Mouse (Mus musculus): Measurements from ENCODE around the gene Nxnl1.
A peak's percentile ranks its signal among the peaks of the same experiment; 100 is the strongest.

Gene Nxnl1

DNA sequence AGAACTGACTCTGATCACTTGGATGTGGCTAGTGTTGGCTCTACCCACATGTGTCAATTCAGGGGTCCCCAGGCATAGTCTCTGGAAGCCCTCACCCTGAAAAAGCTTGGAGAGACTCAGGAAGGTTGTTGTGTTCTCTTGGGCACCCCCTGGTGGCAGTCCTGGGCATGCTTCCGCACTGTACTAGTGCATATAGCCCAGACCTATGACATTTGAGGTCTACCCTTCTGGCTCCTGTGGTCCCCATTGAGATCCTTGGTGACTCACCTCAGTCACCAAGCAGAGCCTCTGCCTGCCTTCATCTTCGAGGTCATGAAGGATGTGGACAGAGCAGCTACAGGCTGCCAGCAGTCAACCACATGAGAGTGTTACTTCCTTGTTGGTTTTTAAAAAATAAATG lies 20.5 kb upstream of the Nxnl1 start:
- ATAC-seq (ENCODE audit: low TSS enrichment), result no peak

DNA sequence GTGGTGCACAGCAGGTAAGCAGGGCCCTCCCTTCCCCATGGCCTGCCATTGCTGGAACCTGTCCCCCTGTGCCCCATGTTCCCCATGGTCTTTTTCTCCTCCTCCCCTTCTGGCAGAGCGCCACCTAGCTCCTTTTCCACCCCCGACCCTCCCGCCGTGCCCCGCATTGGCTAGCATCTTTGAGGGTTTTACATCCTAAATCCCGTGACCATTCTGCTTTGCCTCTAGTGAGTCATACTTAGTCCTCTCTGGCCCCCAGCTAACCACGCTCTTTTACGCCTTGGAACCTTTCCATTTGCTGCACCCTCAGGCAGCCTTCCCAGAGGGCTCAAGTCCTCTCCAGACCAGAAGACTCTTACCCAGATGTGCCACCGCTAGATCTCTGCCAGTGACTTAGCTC lies 13.8 kb upstream of the Nxnl1 start:
- no peak for ATAC-seq (ENCODE audit: low TSS enrichment)

DNA sequence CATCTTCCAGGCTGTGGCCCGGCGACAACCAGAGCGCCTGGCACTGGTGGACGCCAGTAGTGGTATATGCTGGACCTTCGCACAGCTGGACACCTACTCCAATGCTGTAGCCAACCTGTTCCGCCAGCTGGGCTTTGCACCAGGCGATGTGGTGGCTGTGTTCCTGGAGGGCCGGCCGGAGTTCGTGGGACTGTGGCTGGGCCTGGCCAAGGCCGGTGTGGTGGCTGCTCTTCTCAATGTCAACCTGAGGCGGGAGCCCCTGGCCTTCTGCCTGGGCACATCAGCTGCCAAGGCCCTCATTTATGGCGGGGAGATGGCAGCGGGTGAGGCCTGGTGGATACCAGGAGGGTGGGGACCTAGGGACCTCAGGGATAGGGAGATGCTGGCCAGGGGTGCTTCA lies 13.1 kb upstream of the Nxnl1 start:
- 0 out of 2 replicates have a peak, but pooled peaks have one; percentile 27 for ATAC-seq (ENCODE audit: low TSS enrichment)

DNA sequence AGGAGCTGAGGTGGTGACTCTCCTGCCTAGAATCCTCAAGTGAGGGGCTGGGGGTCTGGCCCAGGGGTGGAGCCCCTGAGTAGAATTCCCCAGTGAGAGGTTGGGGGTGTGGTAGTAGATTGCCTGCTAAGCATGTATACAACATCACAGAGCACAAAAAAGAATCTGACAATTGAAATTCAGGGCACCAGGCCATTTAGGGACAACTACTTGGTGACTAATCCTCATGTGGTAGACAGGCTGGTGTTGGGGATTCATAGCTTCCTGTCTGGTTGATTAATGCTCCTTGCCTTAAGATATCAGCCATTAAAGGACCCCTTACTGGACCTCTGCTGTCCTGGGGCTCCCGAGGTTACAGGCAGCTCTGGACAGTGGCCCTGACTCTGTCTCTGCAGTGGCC lies 12.6 kb upstream of the Nxnl1 start:
- no peak for ATAC-seq (ENCODE audit: low TSS enrichment)

DNA sequence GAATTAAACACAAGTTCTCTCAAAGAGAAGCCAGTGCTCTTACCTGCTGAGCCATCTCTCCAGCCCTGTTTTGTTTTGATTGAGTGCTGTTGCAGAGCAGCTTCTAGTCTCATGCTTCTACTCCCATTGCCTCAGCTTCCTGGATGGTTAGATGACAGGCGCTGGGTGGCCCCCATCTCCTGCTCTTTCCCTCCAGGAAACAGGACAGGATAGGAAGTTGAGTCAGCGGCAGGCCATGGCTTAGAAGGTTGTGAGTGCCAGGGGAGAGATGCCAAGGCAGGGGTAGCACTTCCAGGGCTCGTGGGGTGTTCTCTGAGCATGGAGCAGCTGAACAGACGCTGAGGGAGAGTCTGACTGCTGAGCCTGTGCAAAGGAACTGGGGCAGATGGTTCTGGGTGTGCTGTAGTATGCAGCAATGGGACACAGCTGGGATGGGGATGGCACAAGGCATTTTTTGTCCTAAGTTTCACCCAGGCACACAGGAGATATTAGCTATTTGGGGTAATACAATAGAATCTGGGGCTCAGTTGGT lies 11.5 kb upstream of the Nxnl1 start:
- ATAC-seq (ENCODE audit: low TSS enrichment), result no peak

DNA sequence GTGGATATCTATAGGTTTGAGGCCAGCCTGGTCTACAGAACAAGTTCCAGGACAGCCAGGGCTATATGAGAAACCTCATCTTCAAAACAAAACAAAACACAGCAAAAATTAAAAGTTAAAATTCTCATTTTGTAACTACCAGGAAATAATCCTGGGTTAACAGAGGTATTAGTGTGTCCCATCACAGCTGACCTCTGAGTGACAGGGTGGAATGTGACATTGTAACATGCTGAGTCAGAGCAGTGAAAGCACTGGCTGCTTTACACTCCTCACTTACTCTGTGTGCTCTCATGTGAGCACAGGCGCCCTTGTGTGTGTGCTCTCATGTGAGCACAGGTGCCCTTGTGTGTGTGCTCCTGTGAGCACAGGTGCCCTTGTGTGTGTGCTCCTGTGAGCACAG lies 8.6 kb upstream of the Nxnl1 start:
- no peak for ATAC-seq (ENCODE audit: low TSS enrichment)

DNA sequence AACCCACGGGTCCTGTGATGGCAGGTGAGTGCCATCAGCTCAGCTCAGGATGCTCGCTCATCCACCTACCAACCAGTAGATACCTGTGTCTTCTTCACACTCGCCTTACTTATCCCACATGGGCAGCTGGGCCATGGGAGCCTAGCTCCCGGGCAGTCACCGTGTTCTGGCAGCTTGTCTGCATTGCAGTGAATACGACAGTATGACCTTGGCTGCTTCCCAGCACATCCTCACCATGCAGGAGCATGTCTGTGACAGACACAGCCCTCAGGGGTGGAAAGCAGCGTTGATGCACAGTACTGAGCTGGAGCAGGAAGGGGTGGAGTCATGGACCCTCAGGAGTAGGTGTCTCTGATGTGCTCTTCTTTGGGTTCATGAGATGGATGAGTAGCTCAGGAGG lies 8.0 kb upstream of the Nxnl1 start:
- ATAC-seq (ENCODE audit: low TSS enrichment), result no peak

DNA sequence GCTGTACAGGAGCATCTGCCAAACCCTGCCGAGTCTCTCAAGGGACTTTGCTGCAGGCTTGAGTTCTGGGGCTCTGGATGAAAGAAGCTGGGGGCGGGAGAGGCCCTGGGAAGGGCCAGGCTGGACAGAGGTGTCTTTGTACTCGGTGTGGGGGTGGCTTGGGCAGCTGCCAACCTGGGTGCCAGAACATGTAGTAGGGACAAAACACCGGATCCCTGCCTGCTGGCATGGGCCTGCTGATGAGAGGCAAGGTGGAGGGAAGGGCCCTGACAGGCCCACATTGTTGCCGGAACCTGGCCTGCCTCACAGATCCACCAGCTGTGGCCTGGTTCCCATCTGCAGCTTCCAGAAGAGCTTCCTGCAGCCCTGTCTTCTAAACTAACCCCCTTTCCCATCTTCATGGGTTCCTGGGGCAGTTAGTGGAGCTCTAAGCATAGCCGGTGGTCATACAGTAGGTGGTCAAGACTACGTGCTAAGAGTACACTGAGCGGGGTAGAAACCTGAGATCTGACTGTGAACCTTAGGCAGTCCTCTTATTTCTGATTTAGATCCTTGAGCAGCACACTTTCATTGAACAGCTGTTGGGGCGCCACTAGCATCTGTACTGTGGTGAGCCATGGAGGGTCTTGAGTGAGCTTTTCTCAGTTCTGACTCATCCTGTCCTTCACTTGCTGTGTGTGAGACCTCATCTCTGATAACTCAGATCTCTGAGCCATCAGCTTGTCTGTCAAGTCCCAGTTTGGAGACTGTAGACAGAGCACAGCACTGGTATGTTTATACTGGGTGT lies 6.6 kb upstream of the Nxnl1 start:
- peak; percentile 13 for ATAC-seq (ENCODE audit: low TSS enrichment)

DNA sequence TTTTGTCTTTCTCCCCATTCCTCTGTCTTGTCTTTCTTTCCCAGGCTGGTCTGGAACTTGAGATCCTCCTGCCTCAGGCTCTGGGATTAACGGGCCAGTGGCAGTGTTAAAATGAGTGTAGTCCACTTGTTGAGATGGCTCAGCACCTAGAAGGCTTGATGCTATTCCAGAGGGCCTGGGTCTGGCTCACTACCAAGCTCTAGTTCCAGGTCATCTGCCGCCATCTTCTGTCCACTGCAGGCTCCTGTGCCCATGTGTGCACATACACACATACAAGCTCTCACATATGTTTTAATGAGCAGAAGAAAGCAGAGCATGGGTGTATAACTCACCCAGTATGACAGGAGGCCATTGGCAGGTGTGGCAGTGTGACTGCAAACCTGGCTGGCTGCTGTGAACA lies 5.7 kb upstream of the Nxnl1 start:
- no peak for ATAC-seq (ENCODE audit: low TSS enrichment)

DNA sequence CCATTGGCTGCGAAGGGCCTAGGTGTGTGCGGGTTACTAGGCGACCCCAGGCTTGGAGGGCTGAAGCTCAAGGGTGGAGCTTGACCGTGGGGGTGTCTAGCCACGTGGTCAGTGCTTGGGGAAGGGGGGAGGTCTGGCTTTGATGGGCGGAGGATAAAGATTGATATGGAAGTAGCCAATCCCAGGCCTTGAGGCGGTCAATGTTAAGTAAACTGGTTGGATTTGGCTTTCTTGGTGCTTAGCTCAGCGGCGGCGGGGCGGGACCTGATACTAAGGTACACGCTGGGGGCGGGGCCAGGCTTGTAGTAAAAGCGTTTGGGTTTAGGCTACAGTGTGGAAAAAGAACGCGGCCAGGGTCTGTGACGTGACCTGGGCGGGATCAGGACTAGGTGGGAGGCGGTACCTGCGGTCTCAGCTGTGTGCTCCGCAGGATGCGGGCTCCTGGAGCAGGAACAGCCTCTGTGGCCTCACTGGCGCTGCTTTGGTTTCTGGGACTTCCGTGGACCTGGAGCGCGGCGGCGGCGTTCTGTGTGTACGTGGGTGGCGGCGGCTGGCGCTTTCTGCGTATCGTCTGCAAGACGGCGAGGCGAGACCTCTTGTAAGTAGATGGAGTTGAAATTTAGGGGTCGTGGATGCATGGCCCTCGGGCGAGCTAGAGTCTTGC lies 4.0 kb upstream of the Nxnl1 start:
- ATAC-seq (ENCODE audit: low TSS enrichment), result peak; percentile 74

DNA sequence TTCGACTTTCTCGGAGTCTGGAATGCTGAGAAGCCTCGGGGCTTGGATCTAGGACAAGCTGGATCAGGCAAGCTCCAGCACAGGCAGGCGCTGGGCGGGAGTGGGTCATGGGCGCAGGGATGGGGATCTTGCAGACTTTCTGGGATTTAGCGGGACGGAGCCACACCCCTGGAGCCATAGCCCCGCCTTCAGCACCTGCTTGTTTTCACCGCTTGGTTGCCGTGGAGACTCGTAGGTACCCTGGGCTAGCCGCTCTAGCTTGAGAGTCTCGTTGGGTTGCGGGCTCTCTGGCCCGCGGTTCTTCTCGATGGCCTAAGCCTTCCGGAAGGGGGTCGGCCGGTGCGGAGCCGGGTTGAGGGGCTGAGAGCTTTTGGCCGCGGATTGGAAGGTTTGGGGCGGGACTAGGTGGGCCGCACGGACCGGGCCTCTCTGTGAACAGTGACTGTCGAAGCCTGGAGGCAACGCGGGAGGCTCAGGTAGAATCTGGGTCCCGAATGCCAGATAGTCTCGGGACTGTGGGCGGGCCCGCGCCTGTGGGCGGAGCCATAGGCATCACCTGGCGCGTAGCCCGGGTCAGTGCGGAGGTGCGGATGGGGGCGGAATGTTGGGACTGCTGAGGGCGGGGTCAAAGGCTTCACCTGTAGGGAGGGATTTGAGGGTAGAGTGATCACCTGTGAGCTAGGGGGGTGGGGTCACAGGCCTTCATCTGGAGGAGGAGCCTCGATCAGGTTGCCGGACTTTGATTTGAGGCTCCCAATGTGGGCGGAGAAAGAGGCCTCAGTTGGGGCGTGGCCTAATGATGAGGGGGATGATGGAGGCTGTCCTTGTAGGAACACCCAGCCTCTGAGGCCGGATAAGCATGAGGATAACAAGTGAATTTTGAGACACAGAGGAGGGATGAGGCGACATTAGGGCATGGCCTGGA lies 3.2 kb upstream of the Nxnl1 start:
- ATAC-seq (ENCODE audit: low TSS enrichment), result peak; percentile 62

DNA sequence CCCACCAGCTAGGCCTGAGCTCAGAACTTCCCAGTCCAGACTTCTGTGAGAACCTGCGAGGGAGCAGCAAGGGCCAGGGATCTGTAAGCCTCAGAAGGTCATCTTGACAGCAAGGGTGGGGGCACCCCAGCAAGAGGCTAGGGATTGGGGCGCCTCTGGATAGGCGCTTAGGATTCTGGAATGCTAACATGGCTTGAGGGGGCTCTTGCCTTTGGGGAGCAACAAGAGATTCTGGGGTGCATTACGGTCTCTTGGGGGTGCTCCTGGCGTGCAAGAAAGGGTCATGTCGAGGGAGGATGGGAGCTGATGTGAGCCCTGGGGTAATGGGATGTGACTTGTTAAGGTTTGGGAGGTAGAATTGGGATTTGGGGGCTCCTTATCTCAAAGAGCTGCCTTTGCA lies 2.5 kb upstream of the Nxnl1 start:
- no peak for ATAC-seq (ENCODE audit: low TSS enrichment)

DNA sequence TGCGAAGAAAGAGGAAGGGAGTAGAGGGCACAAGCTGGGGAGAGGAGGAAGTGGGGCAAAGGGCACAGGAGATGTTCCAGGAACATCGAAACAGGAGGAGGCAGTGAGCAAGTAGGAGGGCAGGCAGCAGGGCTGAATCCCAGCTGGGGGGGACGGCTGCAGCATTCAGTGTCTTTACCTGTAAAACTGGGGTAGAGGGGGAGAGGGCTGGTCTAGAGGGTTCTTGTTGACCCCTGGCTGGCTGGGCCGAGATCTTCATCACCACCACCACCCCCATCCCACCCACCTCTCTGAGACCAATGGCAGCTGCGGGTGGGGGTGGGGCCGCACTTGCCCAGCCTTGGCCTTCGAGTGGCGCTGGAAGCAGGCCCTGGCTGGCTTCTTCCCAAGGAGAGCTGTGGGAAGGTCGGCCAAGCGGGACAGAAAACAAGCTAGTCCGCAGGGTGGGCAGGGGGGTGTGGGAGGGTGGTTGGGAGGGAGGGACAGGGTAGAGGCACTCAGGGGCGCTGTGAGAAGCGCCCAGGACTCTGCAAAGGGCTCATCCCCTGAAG lies 2.1 kb upstream of the Nxnl1 start, which contains the start of gene Slc27a1:
Slc27a1 (plus strand) TSS at position 496 of the 551 bp plus-strand sequence.
- ATAC-seq (ENCODE audit: low TSS enrichment), result no peak

DNA sequence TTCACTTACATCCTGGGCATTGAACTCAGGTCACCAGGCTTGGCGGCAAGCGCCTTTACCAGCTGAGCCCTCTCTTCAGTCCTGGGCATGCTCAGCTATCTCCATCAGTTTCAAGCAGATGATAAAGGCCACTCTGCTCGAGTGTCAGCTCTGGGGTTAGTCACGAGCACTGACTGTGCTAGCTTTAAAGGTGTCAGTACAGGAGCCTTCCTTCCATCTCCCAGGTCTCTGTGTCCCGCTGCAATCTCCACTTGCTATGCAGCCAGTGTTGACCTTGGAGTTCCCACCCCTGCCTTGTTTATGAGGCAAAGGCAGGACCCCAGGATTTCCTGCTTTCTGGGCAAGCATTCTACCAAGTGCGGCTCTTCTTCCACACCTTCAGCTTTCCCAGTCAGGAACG lies 1.2 kb upstream of the Nxnl1 start:
- ATAC-seq (ENCODE audit: low TSS enrichment), result no peak

DNA sequence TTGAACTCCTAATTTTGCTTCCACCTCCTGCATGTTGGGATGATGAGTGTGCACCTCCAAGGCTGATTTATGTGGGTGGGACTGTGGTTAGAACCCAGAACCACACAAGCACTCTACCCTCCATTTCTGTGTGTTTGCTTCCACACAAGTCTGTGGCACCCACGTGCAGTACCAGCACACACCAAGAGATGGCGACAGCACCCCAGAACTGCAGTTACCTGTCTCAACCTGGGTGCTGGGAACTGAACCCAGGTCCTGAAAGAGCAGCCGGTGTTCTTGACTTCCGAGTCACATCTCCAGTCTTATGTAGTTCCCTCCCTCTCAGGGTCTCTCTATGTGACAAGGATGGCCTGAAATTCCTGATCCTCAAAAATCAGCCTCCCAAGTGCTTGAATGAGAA lies 2.4 kb downstream of the Nxnl1 start:
- ATAC-seq (ENCODE audit: low TSS enrichment), result no peak

DNA sequence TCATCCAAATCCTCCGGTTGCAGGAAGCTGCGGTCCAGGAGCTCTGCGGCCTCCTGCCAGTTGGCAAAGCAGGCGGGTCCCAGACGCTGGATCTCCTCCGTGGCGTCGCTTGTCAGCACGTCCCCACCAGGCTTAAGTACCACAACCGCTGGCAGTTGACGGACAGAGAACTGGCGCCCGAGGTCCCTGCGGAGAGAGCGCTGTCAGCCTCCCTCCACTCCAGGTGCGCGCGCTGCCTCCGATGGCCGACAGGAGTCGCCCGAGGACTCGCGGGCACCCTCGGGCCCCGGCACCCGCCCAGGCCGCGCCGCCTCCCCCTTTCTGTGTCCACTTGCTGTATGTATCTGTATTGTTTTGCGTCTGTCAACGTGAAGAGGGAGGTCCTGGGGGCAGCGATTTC lies 3.6 kb downstream of the Nxnl1 start:
- peak; percentile 72 for ATAC-seq (ENCODE audit: low TSS enrichment)

DNA sequence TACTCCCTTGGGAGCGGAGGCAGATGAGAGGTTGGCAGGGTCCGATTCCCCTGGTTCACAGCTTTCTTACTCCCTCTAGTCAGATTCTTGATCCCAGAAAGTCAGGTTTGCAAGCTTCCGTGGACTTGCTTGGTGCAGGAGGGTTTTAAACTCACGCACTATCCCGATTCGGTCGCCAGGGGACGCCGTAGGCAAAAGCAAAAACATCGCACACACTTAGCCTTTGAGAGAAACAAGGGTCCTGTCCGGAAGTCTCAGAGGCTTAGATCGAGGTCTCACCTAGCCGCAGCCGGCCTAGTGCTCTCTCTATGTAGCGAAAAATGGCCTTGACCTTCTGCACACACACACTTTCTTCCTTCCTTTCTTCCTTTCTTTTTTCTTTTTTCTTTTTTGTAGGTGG lies 5.0 kb downstream of the Nxnl1 start:
- peak; percentile 72 for ATAC-seq (ENCODE audit: low TSS enrichment)

DNA sequence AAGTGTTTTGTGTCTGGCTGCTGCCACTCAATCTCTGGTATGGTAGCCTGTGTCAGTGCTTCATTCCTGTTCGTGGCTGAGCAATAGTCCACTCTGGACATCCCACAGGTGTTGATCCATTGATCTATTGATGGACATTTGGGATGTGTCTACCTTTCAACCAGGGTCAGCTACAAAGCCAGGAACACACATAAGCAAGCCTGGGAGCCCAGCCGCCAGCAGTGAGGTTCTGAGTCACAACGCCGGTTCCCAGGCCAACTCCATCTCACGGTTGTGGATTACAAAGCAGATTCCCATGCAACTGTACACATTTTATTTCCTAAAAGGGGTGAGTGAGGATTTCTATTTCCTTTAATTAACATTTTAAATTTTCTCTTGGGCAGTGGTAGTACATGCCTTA lies 5.6 kb downstream of the Nxnl1 start:
- no peak for ATAC-seq (ENCODE audit: low TSS enrichment)

DNA sequence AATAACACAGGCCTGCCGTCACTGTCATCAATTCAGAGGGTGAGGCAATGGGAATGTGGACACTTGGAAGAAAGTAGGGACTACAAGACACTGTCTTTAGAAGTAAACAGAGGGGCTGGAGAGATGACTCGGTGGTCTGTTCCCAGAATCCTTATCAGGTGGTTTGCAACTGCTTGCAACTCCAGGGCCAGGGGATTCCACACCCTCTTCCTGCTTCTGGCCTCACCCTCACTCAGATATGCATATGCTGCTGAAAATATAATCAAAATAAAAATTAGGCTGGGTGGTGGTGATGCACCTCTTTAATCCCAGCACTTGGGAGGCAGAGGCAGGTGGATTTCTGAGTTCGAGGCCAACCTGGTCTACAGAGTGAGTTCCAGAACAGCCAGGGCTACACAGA lies 6.3 kb downstream of the Nxnl1 start:
- no peak for ATAC-seq (ENCODE audit: low TSS enrichment)

DNA sequence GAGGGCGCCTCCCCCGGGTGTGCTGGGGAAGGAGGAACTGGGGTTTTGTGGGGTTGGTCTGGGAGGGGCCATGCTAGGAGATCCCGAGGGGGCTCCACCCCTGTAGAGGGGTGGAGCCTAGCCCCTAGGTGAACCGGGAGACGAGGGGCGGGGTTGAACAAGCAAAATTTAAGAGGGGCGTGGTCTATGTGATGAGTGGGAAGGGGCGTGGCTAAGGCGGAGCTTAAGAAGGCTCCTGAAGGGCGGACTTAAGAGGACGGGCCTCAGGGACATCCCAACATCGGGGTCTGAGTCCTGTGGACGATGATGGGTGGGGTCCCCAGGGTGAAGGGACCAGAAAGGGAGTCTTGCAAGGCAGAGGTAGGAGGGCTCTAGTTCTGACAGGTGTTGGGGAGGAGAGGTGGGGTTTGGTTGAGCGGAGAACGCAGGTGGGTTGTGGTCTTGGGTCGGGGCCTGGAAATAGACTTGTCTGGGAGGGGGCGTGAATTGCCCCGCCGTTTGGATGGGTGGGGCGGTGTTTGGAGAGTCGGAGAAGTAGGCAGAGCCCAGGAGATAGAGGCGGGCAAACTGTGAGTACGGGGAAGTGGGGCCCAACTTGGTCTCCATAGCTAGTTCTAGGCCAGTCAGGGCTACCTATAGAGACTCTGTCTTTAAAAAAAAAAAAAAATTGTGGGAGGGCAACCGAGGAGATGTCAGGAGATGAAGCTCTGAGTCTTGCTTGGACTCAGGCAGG lies 7.3 kb downstream of the Nxnl1 start:
- no peak for ATAC-seq (ENCODE audit: low TSS enrichment)

Data from frontal cortex, adult (tissue).